Mouse (Mus musculus) liver, postnatal 0 days (tissue): ENCODE results near the gene Gm9046.
"Not testable (repeated sequence)": the region's sequence is repeated elsewhere in the genome, so short reads cannot be mapped to it uniquely, and the experiment has no call there.

Experiments used
- CTCF ChIP-seq: sonication (generic); IDR thresholded peaks from 2 replicates; pipeline ENCODE4 v1.5.1; 2016; ENCODE audit warnings: antibody characterized with exemption, low read depth
- EP300 ChIP-seq: IDR thresholded peaks from 2 replicates; pipeline ENCODE4 v1.6.1; 2016; ENCODE audit warnings: antibody characterized with exemption, low read depth, mild to moderate bottlenecking

DNA sequence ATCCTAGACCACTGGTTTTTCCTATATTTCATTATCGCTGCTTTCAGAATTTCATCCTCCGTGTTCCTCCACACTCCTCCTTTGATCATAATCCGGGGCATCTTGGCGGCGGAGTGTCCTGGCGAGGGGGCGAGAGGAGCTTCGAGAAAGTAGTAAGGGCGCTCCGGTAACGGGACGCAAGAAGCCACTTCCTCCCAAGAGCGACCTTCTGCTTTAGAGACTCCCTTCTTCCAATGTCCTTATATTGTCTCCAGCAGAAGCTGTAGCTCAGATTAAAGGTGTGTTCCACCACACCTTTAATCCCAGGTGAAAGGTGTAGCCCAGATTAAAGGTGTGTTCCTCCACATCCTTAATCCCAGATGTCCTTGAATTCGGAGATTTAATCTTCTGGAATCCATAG lies at the start of gene Gm9046:
- not testable (repeated sequence) for TF ChIP-seq CTCF, EP300
